Mouse (Mus musculus): ENCODE data around the gene Cap2. TPM values are rescaled to one million over a fixed set of nuclear protein-coding genes. Genes with fewer than 3 reads are reported as not detected.

Gene Cap2
- polyA plus RNA-seq, 1 experiment from 2014 or later, result 15.9 TPM

DNA sequence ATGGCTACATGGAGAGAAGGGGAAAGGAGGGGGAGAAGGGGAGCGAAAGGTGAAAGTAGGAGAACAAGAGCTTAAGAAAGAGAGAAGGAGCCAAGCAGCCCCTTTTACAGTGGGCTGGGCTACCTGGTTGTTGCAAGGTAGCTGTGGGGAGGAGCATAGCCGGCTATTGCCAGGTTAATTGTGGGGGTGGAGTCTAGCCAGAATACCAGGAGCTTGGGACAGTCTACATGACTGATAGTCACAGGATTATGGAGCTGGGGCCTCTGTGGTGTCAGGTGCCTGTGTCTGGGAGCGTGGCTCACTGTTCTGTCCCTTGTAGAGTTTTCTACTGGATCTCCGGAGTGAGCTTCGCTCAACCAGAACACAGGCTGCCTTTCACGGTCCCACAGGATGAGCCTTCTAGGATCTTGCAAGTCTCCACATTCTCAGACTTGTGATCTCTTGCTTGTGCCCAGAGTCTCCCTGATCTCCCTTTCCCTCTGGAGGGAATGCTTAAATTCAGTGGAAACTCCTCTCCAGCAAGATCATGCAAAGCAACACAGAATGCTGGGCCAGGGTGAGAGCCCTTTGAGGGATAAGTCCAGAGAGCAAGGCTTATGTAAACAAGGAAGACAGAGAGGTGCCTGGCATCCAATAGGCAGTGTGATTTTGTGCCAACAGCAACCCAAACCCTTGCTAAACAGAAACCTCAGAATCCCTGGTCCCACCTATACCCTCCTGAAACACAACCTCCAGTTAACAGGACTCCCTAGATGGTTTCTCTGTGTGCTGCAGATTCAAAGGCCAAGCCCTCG, 119.5 kb downstream of the Cap2 start:
- Histone ChIP-seq H3K4me1 (ENCODE audit: control insufficient read depth, insufficient read depth, low read length) (no peaks in the 10 kb centered on the region; the same call in 1 of the 2 replicates), H3K9ac (ENCODE audit: low read depth, low read length) (no peak overlapping the region), H3K27ac (ENCODE audit: low read length) (no peak overlapping the region), H3K36me3 (ENCODE audit: control insufficient read depth, insufficient read depth, low read length) (no peaks in the 10 kb centered on the region), H3K9me3 (replicated peaks; ENCODE audit: control insufficient read depth, low read length, poor library complexity, severe bottlenecking) (no peaks in the 10 kb centered on the region), H3K4me2 (ENCODE audit: low read length) (no peak overlapping the region), H3K4me3 (ENCODE audit: low read depth, low read length) (no peak overlapping the region), H3K27me3 (ENCODE audit: control insufficient read depth, insufficient read depth, low read depth, low read length) (no peaks in the 10 kb centered on the region)
- 88% methylated on average over 7 of the region's 7 CpGs for WGBS
- no peak for ATAC-seq

DNA sequence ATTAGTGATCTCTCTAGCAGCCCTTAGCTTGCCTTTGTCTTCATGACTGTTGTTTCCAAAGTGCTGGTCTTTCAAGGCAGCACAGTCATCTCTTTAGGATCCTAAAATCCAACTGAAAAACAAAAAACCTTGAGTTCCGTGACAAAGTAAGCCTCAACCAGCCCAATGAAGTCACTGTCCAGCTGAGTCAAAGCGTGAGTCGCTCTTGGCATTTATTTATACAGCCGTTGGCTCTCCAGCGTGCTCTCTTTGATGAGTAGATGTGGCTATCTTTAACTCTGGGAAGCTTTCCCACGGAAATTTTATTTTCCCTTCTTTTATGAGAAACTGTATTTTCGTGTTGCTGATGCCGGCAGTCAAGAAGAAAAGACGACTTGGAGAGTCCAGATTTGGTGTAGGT, 125.0 kb downstream of the Cap2 start:
- Histone ChIP-seq H3K4me3 (ENCODE audit: low read depth, low read length) (no peak overlapping the region), H3K36me3 (ENCODE audit: control insufficient read depth, insufficient read depth, low read length) (no peaks in the 10 kb centered on the region), H3K4me1 (ENCODE audit: control insufficient read depth, insufficient read depth, low read length) (peaks cover 13% of the 10 kb centered on the region), H3K4me2 (ENCODE audit: low read length) (no peak overlapping the region), H3K9ac (ENCODE audit: low read depth, low read length) (no peak overlapping the region), H3K9me3 (replicated peaks; ENCODE audit: control insufficient read depth, low read length, poor library complexity, severe bottlenecking) (no peaks in the 10 kb centered on the region), H3K27me3 (ENCODE audit: control insufficient read depth, insufficient read depth, low read depth, low read length) (no peaks in the 10 kb centered on the region), H3K27ac (ENCODE audit: low read length) (no peak overlapping the region)
- WGBS, result 87% methylated on average over 9 of the region's 9 CpGs
- ATAC-seq, result no peak

DNA sequence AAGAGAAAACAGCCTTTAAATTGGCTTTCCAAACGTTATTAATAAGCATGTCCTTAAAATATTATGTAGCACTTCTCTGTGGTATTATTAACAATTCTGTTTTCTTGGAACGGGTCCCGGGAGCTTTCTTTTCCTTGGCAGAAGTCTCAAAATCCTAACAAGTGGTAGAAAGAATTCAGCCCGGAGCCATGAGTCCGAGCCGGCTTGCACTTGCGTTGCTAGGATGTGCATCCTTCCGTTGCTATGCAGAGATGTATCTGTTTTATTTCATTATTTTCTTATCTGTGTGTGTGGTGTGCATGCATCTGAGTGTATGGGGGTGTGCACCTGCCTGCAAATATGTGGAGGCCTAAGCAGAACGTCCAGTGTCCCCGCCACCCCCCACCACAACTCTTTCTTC, 126.2 kb downstream of the Cap2 start:
- Histone ChIP-seq H3K9me3 (replicated peaks; ENCODE audit: control insufficient read depth, low read length, poor library complexity, severe bottlenecking) (no peaks in the 10 kb centered on the region), H3K27ac (ENCODE audit: low read length) (peak overlapping the region; percentile 70), H3K4me3 (ENCODE audit: low read depth, low read length) (no peak overlapping the region), H3K27me3 (ENCODE audit: control insufficient read depth, insufficient read depth, low read depth, low read length) (no peaks in the 10 kb centered on the region), H3K9ac (ENCODE audit: low read depth, low read length) (no peak overlapping the region), H3K4me2 (ENCODE audit: low read length) (no peak overlapping the region), H3K4me1 (ENCODE audit: control insufficient read depth, insufficient read depth, low read length) (peaks cover 15% of the 10 kb centered on the region), H3K36me3 (ENCODE audit: control insufficient read depth, insufficient read depth, low read length) (no peaks in the 10 kb centered on the region)
- peak; percentile 68 for ATAC-seq
- 51% methylated on average over 10 of the region's 10 CpGs for WGBS

DNA sequence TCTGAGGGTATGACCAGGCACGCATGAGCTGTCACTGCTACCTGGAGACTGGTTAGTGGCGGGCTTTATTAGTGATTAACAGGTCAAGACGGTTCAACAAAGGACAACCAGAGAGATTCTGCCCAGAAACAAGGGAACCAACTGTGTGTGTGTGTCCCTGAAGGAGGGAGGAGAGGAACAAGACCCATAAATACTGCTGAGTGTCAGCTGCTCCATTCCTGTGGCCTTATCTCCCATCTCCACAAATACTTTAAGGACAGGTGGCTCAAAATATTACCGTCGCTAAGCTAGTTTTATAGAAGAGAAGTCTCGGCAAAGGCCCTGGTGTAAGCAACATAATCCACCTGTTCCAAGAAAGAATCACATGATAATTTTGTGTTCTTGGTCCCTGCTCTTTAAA, 127.7 kb downstream of the Cap2 start:
- no peak overlapping the region for H3K27ac ChIP-seq (ENCODE audit: low read length)
- H3K4me1 ChIP-seq (ENCODE audit: control insufficient read depth, insufficient read depth, low read length), result peaks cover 29% of the 10 kb centered on the region
- WGBS, result 85% methylated on average over 6 of the region's 6 CpGs
- H3K27me3 ChIP-seq (ENCODE audit: control insufficient read depth, insufficient read depth, low read depth, low read length), result no peaks in the 10 kb centered on the region
- no peaks in the 10 kb centered on the region for H3K9me3 ChIP-seq (replicated peaks; ENCODE audit: control insufficient read depth, low read length, poor library complexity, severe bottlenecking)
- no peak for ATAC-seq
- no peak overlapping the region for H3K4me3 ChIP-seq (ENCODE audit: low read depth, low read length)
- H3K9ac ChIP-seq (ENCODE audit: low read depth, low read length), result no peak overlapping the region
- H3K4me2 ChIP-seq (ENCODE audit: low read length), result no peak overlapping the region
- no peaks in the 10 kb centered on the region for H3K36me3 ChIP-seq (ENCODE audit: control insufficient read depth, insufficient read depth, low read length)

DNA sequence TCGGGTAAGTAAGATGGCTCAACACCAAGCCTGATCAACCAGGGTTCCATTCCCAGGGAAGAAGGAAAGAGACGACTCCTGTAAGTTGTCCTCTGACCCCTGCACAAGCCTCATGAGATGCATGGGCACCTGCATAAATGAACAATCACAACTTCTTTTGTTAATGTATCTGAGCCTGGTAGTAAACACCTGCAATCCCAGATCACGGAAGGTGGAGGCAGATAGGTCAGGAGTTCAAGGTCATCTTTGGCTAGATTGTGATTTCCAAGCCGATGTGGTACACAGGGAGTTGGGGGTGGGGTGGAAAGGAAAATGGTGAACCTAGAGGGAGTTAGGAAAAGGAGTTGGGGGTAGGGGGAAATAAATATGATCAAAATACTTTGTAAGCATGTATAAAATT, 131.1 kb downstream of the Cap2 start:
- Histone ChIP-seq H3K4me2 (ENCODE audit: low read length) (no peak overlapping the region), H3K4me1 (ENCODE audit: control insufficient read depth, insufficient read depth, low read length) (peaks cover 29% of the 10 kb centered on the region), H3K27me3 (ENCODE audit: control insufficient read depth, insufficient read depth, low read depth, low read length) (no peaks in the 10 kb centered on the region), H3K27ac (ENCODE audit: low read length) (peak overlapping the region; percentile 90), H3K9ac (ENCODE audit: low read depth, low read length) (no peak overlapping the region), H3K9me3 (replicated peaks; ENCODE audit: control insufficient read depth, low read length, poor library complexity, severe bottlenecking) (no peaks in the 10 kb centered on the region), H3K36me3 (ENCODE audit: control insufficient read depth, insufficient read depth, low read length) (no peaks in the 10 kb centered on the region), H3K4me3 (ENCODE audit: low read depth, low read length) (no peak overlapping the region)
- no peak for ATAC-seq
- WGBS, result 66% methylated on average over 4 of the region's 4 CpGs

DNA sequence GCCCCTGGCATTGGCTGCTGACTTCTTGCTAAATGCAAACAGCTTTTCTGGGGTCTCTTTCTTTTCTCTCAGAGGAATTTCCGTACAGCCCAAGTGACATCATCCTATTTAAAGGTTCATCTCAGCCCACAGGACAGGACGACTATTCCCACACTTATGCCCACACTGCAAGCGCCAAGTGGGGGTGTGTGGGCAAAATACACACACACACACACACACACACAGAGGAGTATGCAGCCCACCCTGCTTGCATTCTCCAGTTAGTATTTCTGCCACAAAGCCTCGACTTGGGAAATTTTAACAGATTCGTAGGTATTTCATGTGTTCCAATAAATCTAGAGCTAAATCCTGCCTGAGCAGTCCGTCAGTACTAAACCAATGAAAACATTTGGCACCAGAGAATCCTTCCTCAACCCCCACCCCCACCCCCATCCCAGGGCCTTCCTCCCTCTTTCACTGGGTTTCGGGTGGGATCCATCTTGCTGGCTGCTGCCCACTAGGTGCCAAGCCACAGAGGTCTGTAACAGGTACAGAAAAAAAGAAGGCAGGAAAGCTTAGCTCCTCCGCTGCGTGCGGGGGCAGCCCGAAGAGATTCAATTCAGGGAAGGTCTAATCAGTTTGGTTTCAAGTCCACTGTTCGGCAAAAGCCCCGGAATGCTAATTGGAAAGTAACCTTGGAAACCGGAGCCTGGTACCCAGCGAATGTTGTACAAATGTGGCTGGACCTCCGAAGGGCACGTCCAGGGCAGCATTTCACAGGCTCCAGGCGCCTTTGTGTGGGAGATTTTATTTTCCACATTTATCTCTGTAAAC, 131.9 kb downstream of the Cap2 start:
- 9% methylated on average over 18 of the region's 18 CpGs for WGBS
- Histone ChIP-seq H3K9me3 (replicated peaks; ENCODE audit: control insufficient read depth, low read length, poor library complexity, severe bottlenecking) (no peaks in the 10 kb centered on the region), H3K36me3 (ENCODE audit: control insufficient read depth, insufficient read depth, low read length) (no peaks in the 10 kb centered on the region), H3K4me1 (ENCODE audit: control insufficient read depth, insufficient read depth, low read length) (peaks cover 23% of the 10 kb centered on the region), H3K4me2 (ENCODE audit: low read length) (peak overlapping the region; percentile 42), H3K4me3 (ENCODE audit: low read depth, low read length) (no peak overlapping the region; the same call in 1 of the 2 replicates), H3K27ac (ENCODE audit: low read length) (peak overlapping the region; percentile 90), H3K27me3 (ENCODE audit: control insufficient read depth, insufficient read depth, low read depth, low read length) (no peaks in the 10 kb centered on the region), H3K9ac (ENCODE audit: low read depth, low read length) (peak overlapping the region; percentile 52)
- peak; percentile 89 for ATAC-seq

DNA sequence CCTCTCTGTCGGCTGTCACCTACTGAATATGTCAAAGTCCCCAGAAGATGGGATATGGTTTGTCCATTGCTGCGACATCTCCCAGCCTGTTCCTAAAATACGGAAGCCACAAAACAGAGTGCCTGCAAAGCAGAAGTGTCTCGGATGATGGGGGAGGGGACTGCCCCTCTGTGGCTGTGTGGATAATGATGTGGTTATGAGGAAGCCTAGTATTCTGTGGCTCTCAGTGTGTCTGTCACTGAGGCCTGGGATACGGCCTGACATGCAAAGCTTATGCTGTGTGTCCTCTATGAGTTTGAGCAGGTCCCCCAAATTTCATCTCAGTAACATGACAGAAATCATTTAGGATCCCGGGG, 132.5 kb downstream of the Cap2 start:
- Histone ChIP-seq H3K36me3 (ENCODE audit: control insufficient read depth, insufficient read depth, low read length) (no peaks in the 10 kb centered on the region), H3K4me3 (ENCODE audit: low read depth, low read length) (no peak overlapping the region), H3K27me3 (ENCODE audit: control insufficient read depth, insufficient read depth, low read depth, low read length) (no peaks in the 10 kb centered on the region), H3K9ac (ENCODE audit: low read depth, low read length) (peak overlapping the region; percentile 52), H3K27ac (ENCODE audit: low read length) (peak overlapping the region; percentile 90), H3K4me2 (ENCODE audit: low read length) (peak overlapping the region; percentile 42), H3K4me1 (ENCODE audit: control insufficient read depth, insufficient read depth, low read length) (peaks cover 23% of the 10 kb centered on the region), H3K9me3 (replicated peaks; ENCODE audit: control insufficient read depth, low read length, poor library complexity, severe bottlenecking) (no peaks in the 10 kb centered on the region)
- 12% methylated on average over 6 of the region's 6 CpGs for WGBS
- peak; percentile 86 for ATAC-seq

DNA sequence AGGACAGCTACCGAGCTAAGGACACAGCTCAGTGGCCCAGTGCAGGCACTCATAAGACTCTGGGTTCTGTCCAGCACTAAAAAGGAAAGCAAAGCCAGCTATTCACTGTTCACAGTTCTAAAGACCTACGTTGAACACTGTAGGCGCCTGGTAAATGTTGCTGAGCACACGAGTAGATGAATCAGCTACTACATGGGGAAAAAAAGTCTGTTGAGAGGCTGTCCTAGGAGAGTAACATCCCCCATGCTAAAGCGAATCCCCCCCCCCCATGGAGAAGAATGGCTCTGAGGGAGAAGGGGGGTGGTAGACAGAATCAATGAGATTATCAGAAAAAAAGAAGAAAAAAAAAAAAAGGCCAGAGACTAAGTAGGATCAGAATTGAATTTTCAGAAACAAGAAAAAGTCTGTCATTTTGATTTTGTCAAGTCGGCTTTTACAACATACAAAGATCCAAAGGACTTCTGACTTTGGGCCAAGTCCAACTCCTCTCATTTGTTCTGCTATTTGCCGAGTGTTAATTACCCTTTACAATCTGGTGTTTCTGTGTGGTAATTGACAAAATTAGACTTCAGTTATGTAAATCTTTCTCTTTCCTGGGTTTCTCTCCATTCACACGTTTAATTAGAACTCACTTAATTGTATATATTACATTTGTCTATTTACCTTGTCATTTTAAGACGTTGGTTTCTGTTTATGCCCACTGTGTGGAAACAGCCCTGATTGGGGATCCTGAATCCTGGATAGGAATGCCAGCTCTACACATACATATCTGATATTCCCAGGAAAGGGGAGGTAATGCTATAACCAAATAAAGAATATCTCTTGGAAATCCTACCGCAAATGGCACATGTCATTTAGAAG, 139.2 kb downstream of the Cap2 start:
- no peak for ATAC-seq
- H3K9ac ChIP-seq (ENCODE audit: low read depth, low read length), result no peak overlapping the region
- 0 out of 2 replicates have a peak, but pooled peaks cover 2% of the 10 kb centered on the region for H3K36me3 ChIP-seq (ENCODE audit: control insufficient read depth, insufficient read depth, low read length)
- no peaks in the 10 kb centered on the region for H3K27me3 ChIP-seq (ENCODE audit: control insufficient read depth, insufficient read depth, low read depth, low read length)
- H3K4me2 ChIP-seq (ENCODE audit: low read length), result no peak overlapping the region
- no peak overlapping the region for H3K27ac ChIP-seq (ENCODE audit: low read length)
- no peaks in the 10 kb centered on the region for H3K4me1 ChIP-seq (ENCODE audit: control insufficient read depth, insufficient read depth, low read length)
- peaks cover 4% of the 10 kb centered on the region; the same call in 1 of the 2 replicates for H3K9me3 ChIP-seq (replicated peaks; ENCODE audit: control insufficient read depth, low read length, poor library complexity, severe bottlenecking)
- H3K4me3 ChIP-seq (ENCODE audit: low read depth, low read length), result no peak overlapping the region
- WGBS, result 80% methylated on average over 10 of the region's 10 CpGs

Measured in midbrain, embryonic 16.5 days (tissue).